Mouse (Mus musculus): Measurements from ENCODE around the gene App. TPM values are rescaled to one million over a fixed set of nuclear protein-coding genes. Genes with fewer than 3 reads are reported as not detected.

The App gene
- polyA plus RNA-seq, 1 experiment from 2014 or later = 261 TPM

- H3K36me3 ChIP-seq = peaks cover 22% of the 10 kb centered on the region
- H3K9ac ChIP-seq = no peak overlapping the region
- no peaks in the 10 kb centered on the region for H3K27me3 ChIP-seq
- H3K27ac ChIP-seq = no peak overlapping the region
- no peaks in the 10 kb centered on the region for H3K9me3 ChIP-seq
- ATAC-seq (ENCODE audit: borderline replicate concordance, extremely low read depth, low FRiP score, low TSS enrichment) = no peak
- H3K4me1 ChIP-seq = no peaks in the 10 kb centered on the region
- 90% methylated on average over 8 of the region's 8 CpGs for WGBS
- H3K4me2 ChIP-seq = no peak overlapping the region
- H3K4me3 ChIP-seq = no peak overlapping the region
Observed at GRCm38 (mm10) chr16:85038731-85039130, 134.8 kb downstream of the App start.

- Histone ChIP-seq H3K4me2 (no peak overlapping the region), H3K4me3 (no peak overlapping the region), H3K27me3 (no peaks in the 10 kb centered on the region), H3K4me1 (no peaks in the 10 kb centered on the region), H3K9me3 (no peaks in the 10 kb centered on the region), H3K27ac (no peak overlapping the region), H3K9ac (no peak overlapping the region), H3K36me3 (peaks cover 16% of the 10 kb centered on the region; the same call in 1 of the 2 replicates)
- 79% methylated on average over 10 of the region's 10 CpGs for WGBS
- no peak for ATAC-seq (ENCODE audit: borderline replicate concordance, extremely low read depth, low FRiP score, low TSS enrichment)
Observed at GRCm38 (mm10) chr16:85037969-85038644, 135.5 kb downstream of the App start.

DNA sequence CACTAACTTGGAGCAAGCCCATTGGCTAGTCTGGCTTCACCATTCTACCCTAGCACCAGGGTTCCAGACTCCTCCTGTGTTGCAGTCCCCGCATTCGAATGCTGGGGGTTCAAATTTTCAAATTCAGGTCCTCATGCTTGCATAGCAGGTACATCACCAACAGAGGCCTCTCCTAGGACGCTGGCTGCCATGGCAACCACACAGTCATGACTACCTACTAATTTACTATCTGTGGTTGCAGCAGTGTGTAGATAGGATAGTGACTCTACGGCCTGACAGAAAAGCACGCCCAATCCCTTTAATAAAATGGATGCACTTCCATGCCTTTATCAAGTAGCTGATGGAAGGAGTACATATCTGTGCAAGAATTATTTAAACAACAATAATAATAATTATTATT lies 137.8 kb downstream of the App start:
- no peak overlapping the region for H3K9ac ChIP-seq
- H3K9me3 ChIP-seq = no peaks in the 10 kb centered on the region
- no peak overlapping the region for H3K4me2 ChIP-seq
- WGBS = 94% methylated on average over 5 of the region's 5 CpGs
- no peaks in the 10 kb centered on the region for H3K4me1 ChIP-seq
- H3K4me3 ChIP-seq = no peak overlapping the region
- no peak for ATAC-seq (ENCODE audit: borderline replicate concordance, extremely low read depth, low FRiP score, low TSS enrichment)
- no peak overlapping the region for H3K27ac ChIP-seq
- peaks cover 26% of the 10 kb centered on the region; the same call in 1 of the 2 replicates for H3K36me3 ChIP-seq
- H3K27me3 ChIP-seq = no peaks in the 10 kb centered on the region

DNA sequence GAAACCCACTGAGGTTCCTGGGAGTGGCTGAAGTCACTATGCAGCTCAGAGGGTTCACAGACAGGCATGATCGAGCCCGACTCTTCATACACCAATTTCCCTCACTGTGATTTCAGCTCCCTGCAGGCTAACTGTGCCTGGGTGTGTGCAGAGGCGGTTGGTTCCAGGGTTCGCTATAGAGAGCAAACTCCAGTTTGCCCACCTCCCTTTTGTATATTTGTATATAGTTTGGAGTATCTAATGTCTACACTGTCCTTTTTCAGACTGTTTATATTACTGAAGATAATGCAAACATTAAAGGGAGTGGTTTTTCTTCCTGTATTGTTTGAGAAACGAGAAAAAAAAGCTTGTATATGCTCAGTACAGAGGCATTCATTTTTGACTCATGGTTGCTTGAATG lies 139.8 kb downstream of the App start:
- no peak overlapping the region for H3K27ac ChIP-seq
- no peak overlapping the region for H3K4me3 ChIP-seq
- no peak for ATAC-seq (ENCODE audit: borderline replicate concordance, extremely low read depth, low FRiP score, low TSS enrichment)
- peaks cover 38% of the 10 kb centered on the region for H3K36me3 ChIP-seq
- H3K4me1 ChIP-seq = no peaks in the 10 kb centered on the region
- no peaks in the 10 kb centered on the region for H3K9me3 ChIP-seq
- H3K4me2 ChIP-seq = no peak overlapping the region
- H3K9ac ChIP-seq = no peak overlapping the region
- H3K27me3 ChIP-seq = no peaks in the 10 kb centered on the region
- 52% methylated on average over 5 of the region's 5 CpGs for WGBS

DNA sequence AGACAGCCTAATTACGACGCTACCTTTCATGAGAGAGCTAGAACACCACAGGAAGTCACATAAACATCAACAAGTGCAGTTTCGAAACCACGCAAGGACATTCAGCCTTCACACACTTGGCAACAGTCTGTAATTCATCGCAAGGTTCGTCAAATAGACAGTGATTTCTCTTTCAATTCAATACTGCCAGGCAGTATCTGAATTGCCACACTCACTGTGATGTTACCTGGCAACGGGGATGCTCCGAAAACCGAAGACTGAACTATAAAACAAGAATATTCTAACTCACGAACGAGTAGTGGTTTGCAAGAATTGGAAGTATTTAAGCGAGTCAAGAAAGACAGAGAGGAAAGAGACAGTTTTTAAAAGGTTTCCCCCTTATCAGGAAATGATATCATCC lies 142.8 kb downstream of the App start:
- no peak for ATAC-seq (ENCODE audit: borderline replicate concordance, extremely low read depth, low FRiP score, low TSS enrichment)
- Histone ChIP-seq H3K4me1 (no peaks in the 10 kb centered on the region), H3K9me3 (no peaks in the 10 kb centered on the region), H3K4me2 (no peak overlapping the region), H3K9ac (no peak overlapping the region), H3K4me3 (no peak overlapping the region), H3K27me3 (no peaks in the 10 kb centered on the region), H3K36me3 (peaks cover 44% of the 10 kb centered on the region), H3K27ac (no peak overlapping the region)
- 90% methylated on average over 12 of the region's 12 CpGs for WGBS

DNA sequence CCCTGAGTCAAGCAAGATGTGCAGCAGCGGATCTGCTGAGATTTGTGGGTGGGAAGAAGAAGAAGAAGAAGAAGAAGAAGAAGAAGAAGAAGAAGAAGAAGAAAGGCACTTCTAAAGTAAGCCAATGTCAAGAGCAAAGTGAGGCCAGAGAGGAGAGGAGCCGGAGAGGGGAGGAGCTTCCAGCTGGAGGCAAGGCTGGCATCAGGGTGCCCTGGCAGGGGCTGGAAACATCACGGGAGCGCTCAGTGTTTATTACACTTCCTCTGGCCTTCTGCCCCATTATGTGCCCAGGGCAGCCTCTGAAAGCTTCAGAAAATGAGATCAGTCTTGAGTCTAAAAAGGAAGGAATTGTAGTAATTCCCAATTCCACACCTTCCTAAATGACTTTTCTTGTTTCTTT lies 145.2 kb downstream of the App start:
- H3K9me3 ChIP-seq = no peaks in the 10 kb centered on the region
- 79% methylated on average over 4 of the region's 4 CpGs for WGBS
- H3K4me1 ChIP-seq = no peaks in the 10 kb centered on the region
- no peak overlapping the region for H3K4me3 ChIP-seq
- no peak for ATAC-seq (ENCODE audit: borderline replicate concordance, extremely low read depth, low FRiP score, low TSS enrichment)
- no peak overlapping the region for H3K4me2 ChIP-seq
- peaks cover 60% of the 10 kb centered on the region for H3K36me3 ChIP-seq
- H3K27ac ChIP-seq = no peak overlapping the region
- no peak overlapping the region for H3K9ac ChIP-seq
- no peaks in the 10 kb centered on the region for H3K27me3 ChIP-seq

GRCm38 (mm10) chr16:85024706-85025105 lies 148.9 kb downstream of the App start:
- Histone ChIP-seq H3K27me3 (no peaks in the 10 kb centered on the region), H3K27ac (no peak overlapping the region), H3K9ac (no peak overlapping the region), H3K4me1 (no peaks in the 10 kb centered on the region), H3K9me3 (no peaks in the 10 kb centered on the region), H3K4me3 (no peak overlapping the region), H3K4me2 (no peak overlapping the region), H3K36me3 (peaks cover 40% of the 10 kb centered on the region)
- WGBS = 97% methylated on average over 8 of the region's 8 CpGs
- no peak for ATAC-seq (ENCODE audit: borderline replicate concordance, extremely low read depth, low FRiP score, low TSS enrichment)

DNA sequence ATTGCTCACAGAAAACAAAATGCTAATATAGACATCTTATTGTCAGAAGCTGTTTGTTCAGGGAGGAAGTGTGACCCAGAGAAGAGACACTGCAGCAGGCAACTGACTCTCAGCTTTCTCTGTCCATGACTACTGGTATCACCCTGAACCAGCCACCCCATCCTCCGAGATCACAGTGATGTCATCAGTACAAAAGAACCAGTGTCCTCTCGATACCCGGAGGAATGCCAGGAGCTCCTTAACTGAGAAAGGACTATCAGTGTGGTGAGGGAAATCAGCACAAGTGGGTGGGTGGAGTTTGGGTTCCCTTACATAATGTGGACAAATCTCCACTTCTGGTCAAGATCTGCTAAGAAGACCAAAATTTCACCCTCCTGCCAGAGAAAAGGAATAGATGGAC lies 150.5 kb downstream of the App start:
- peaks cover 34% of the 10 kb centered on the region for H3K36me3 ChIP-seq
- WGBS = 62% methylated on average over 3 of the region's 3 CpGs
- H3K9ac ChIP-seq = no peak overlapping the region
- ATAC-seq (ENCODE audit: borderline replicate concordance, extremely low read depth, low FRiP score, low TSS enrichment) = no peak
- no peaks in the 10 kb centered on the region for H3K27me3 ChIP-seq
- no peak overlapping the region for H3K27ac ChIP-seq
- no peak overlapping the region for H3K4me2 ChIP-seq
- H3K4me1 ChIP-seq = no peaks in the 10 kb centered on the region
- H3K9me3 ChIP-seq = no peaks in the 10 kb centered on the region
- no peak overlapping the region for H3K4me3 ChIP-seq

DNA sequence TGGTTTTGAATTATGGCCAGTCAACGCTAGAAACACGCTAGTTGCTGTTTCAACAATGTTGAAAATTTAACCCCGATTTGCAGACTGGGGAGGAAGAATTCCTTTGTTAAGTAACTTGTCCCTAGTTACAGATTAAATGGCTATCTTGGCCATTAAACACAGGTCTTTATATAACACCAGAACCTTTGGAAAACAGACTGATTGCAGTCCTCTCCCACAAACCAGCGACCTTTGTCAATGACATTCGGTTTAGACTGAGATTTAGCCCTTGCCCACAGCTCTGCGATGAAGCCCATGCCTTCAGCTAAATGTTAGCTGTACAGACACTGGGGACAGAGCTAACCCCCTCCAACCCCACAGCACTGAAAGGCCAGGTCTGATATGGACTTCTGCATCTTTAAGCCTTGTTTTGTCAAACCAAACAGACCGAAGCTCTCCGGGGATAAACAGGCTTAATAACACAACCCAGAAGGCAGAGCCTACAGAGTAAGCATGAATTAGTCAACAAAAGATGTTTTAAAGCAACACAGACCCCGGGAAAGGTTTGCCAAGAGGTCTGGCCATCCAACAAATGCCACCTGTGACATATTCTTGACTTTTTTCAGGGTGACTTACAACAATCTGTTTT lies 152.8 kb downstream of the App start:
- no peak for ATAC-seq (ENCODE audit: borderline replicate concordance, extremely low read depth, low FRiP score, low TSS enrichment)
- Histone ChIP-seq H3K9me3 (no peaks in the 10 kb centered on the region), H3K9ac (no peak overlapping the region), H3K4me3 (no peak overlapping the region), H3K4me2 (no peak overlapping the region), H3K4me1 (no peaks in the 10 kb centered on the region), H3K36me3 (peaks cover 20% of the 10 kb centered on the region), H3K27ac (no peak overlapping the region), H3K27me3 (no peaks in the 10 kb centered on the region)
- WGBS = 76% methylated on average over 9 of the region's 9 CpGs

GRCm38 (mm10) chr16:85019273-85019672 lies 154.3 kb downstream of the App start:
- H3K9ac ChIP-seq = no peak overlapping the region
- WGBS = 59% methylated on average over 5 of the region's 5 CpGs
- no peak for ATAC-seq (ENCODE audit: borderline replicate concordance, extremely low read depth, low FRiP score, low TSS enrichment)
- H3K4me2 ChIP-seq = no peak overlapping the region
- H3K4me1 ChIP-seq = no peaks in the 10 kb centered on the region
- peaks cover 19% of the 10 kb centered on the region; the same call in 1 of the 2 replicates for H3K36me3 ChIP-seq
- H3K9me3 ChIP-seq = no peaks in the 10 kb centered on the region
- H3K27ac ChIP-seq = no peak overlapping the region
- H3K4me3 ChIP-seq = no peak overlapping the region
- H3K27me3 ChIP-seq = no peaks in the 10 kb centered on the region

- no peak overlapping the region for H3K9ac ChIP-seq
- H3K27ac ChIP-seq = no peak overlapping the region
- H3K36me3 ChIP-seq = peaks cover 25% of the 10 kb centered on the region
- no peaks in the 10 kb centered on the region for H3K9me3 ChIP-seq
- no peak for ATAC-seq (ENCODE audit: borderline replicate concordance, extremely low read depth, low FRiP score, low TSS enrichment)
- H3K4me3 ChIP-seq = no peak overlapping the region
- no peaks in the 10 kb centered on the region for H3K4me1 ChIP-seq
- H3K4me2 ChIP-seq = no peak overlapping the region
- H3K27me3 ChIP-seq = no peaks in the 10 kb centered on the region
- WGBS = 75% methylated on average over 7 of the region's 7 CpGs
Observed at GRCm38 (mm10) chr16:85017845-85018244, 155.7 kb downstream of the App start.

DNA sequence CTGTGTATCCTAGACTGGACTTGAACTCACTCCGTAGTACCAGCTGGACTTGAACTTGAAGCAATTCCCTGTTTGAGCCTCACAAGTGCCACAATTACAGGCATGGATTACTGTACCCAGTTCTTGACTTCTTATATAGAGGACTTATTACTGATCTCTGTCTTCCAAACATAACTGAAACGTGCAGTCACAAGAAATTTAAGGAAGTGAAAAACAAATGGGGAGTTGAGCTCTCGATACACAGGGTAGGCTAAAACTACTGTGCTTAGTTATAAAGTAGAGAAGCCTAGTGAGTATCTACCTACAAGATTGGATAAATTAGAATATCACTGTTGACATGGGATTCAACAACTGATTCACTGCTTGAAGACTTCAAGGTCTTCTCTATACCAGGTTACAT lies 160.9 kb downstream of the App start:
- no peaks in the 10 kb centered on the region for H3K4me1 ChIP-seq
- H3K9me3 ChIP-seq = no peaks in the 10 kb centered on the region
- H3K36me3 ChIP-seq = peaks cover 52% of the 10 kb centered on the region

More for the DNA sequence above, 160.9 kb downstream of the App start:
- ATAC-seq (ENCODE audit: borderline replicate concordance, extremely low read depth, low FRiP score, low TSS enrichment) = no peak
- WGBS = 92% methylated on average over 3 of the region's 3 CpGs
- Histone ChIP-seq H3K27me3 (no peaks in the 10 kb centered on the region), H3K4me3 (no peak overlapping the region), H3K27ac (no peak overlapping the region), H3K9ac (no peak overlapping the region), H3K4me2 (no peak overlapping the region)

Measured in lung, embryonic 15.5 days (tissue).